Mouse (Mus musculus) erythroblast, adult 5-6 weeks (primary cell): ENCODE data around the gene Olfr487. TPM values are rescaled to one million over a fixed set of nuclear protein-coding genes. Genes with fewer than 3 reads are reported as not detected.
"Not testable (repeated sequence)": the region's sequence is repeated elsewhere in the genome, so short reads cannot be mapped to it uniquely, and the experiment has no call there.

Source experiments
- ATAC-seq: replicated peaks from 2 replicates; pipeline ENCODE4 v1.8.0; 2016; ENCODE audit warnings: moderate number of reproducible peaks, mild to moderate bottlenecking, moderate TSS enrichment, inconsistent platforms; ENCODE audit not compliant: poor library complexity, low FRiP score, severe bottlenecking
- total RNA-seq, 2 experiments: library from RNA; stranded (forward) in 1 of 2; stranded (reverse) in 1 of 2; fragments of 150-400 nt in 1 of 2; fragments of 200-764, 138-1000 nt in 1 of 2; gene quantifications; 2 replicates each; pipeline versions ENCODE4 v1.2.3 to v1.2.4; 2015 to 2017; ENCODE audit warnings: low replicate concordance in 2 of 2

Gene Olfr487
- total RNA-seq (2015; ENCODE audit: low replicate concordance) (not detected in 2 replicates), total RNA-seq (2017; ENCODE audit: low replicate concordance) (not detected in 2 replicates)

DNA sequence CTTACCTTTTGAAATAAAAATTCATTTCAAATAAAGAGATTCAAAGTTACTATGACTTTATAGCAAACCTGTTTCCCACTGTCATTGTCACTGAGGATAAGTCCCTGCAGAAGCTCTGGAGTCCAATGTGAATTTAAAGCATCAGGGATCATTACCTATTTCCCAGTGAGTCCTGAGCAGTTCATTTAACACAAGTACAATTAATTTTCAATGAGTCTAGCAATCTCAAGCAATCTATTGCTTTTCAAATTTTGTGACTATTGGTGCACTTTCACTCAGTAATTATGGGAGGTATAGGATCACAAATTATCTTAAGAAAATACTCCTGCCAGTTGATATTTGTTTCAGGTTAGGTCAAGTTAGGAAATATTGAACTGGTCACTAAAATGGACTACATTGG lies at the start of gene Olfr487:
TSS of gene Olfr487 (minus strand) at position 101 of the 400 bp plus-strand sequence.
- not testable (repeated sequence) for ATAC-seq

DNA sequence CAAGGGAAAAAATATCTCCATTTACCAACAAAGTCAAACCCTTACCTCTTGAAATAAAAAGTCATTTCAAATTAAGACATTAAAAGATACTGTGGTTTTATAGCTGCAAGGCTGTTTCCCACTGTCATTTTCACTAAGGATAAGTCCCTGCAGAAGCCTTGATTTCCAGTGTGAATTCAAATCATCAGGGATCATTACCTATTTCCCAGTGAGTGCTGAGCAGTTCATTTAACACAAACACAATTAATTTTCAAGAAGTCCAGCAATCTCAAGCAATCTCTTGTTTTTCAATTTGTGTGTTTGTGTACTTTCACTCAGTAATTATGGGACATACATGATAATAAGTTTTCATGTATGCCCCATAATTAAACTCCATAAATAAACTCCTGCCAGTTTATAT lies 43.8 kb upstream of the Olfr487 start, which contains the start of gene Olfr488:
TSS of gene Olfr488 (minus strand) at position 101 of the 400 bp plus-strand sequence.
- ATAC-seq, result no peak

DNA sequence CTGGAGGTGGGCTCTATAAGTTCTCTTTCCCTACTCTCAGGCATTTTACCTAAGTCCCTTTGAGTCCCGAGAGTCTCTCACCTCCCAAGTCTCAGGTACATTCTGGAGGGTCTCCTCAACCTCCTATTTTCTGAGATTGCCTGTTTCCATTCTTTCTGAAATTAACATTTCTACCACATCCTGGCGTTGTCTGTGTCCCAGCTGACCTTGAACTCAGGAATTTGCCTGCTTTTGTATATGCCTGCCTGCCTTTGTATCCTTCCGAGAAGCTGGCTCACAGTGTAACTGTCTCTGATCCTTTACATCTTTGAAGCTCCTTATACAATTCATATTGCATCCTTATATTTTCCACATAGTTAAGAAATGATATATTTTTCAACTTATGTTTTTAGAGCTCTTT lies 19.1 kb upstream of the Olfr487 start:
- ATAC-seq, result no peak

DNA sequence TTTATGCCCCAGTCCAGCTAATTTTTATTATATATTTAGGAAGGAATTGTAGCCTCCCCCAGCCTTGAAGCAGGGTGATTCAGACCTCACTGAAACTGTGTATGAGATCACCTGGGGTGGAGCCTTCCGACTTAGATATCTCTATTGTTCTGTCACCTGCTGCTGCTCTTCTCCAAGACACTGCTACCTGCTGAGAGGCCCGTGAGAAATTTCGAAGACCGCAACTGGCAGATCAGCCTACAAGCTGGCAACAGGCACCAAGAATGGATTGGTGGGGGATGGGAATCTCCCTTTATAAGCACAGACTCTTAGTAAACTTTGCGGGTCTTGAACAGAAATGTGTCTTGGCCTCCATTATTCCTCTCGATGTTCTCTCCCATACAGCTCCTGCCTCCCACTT lies 17.5 kb downstream of the Olfr487 start:
- no peak for ATAC-seq

DNA sequence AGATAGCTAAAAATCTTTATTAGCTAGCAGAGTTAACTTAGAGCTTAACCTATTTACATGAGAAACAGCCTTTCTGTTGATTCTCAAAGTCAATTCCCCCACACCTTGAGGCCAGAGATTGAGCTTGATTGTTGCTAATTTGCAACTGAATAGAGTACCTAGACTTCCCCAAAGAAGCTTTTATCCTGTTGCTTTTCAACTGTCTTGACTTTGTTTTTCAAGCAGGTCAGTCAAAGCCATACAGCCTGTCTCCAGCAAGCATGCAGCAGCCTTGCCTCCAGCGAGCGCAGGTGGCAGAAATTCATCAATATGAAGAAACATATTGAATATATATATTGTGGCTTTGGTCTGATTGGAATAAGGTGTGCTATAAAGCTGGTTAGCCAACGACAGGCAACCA lies 18.1 kb downstream of the Olfr487 start:
- ATAC-seq, result not testable (repeated sequence)

DNA sequence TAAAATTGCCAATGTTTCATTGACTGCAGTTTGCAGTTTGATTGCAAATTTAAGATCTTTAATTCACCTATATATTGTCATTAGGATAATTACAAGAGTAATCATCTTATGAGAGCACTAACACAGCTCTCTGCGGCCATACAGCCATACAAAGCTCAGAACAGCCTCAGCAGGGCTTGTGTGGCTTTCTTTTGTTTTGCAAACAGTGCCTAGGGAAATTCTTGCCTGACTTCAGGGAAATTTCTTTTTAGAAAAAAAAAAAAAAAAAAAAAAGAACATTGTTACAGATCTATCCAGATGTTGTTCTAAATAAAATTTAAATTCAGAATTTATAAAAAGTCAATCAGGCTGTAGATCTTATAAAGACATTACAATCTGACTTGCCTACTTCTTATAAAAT lies 21.7 kb downstream of the Olfr487 start:
- not testable (repeated sequence) for ATAC-seq

DNA sequence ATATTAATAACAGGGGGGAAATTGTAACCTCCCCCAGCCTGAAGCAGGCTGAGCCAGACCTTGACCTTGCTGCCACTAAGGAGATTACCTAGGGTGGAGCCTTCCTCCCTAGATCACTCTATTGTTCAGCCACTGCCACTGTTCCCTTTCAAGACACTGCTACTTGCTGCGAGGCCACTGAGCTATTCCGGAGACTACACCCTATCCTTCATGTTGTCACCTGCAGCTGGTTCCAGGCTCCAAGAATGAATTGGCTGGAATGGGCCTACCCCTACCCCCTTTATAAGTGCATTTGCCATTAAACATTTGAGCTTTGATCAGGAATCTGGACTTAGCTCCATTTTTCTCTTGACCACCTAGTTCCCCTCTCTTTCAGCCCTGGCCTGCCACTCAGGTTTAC lies 23.2 kb downstream of the Olfr487 start:
- ATAC-seq, result not testable (repeated sequence)

DNA sequence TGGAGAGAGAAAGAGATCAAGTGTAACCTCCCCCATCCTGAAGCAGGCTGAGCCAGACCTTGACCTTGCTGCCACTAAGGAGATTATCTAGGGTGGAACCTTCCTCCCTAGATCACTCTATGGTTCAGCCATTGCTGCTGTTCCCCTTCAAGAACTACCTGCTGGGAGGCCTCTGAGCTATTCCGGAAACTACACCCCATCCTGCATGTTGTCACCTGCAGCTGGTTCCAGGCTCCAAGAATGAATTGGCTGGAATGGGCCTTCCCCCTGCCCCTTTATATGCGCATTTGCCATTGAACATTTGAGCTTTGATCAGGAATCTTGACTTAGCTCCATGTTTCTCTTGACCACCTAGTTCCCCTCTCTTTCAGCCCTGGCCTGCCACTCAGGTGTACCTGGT lies 29.2 kb downstream of the Olfr487 start:
- not testable (repeated sequence) for ATAC-seq

DNA sequence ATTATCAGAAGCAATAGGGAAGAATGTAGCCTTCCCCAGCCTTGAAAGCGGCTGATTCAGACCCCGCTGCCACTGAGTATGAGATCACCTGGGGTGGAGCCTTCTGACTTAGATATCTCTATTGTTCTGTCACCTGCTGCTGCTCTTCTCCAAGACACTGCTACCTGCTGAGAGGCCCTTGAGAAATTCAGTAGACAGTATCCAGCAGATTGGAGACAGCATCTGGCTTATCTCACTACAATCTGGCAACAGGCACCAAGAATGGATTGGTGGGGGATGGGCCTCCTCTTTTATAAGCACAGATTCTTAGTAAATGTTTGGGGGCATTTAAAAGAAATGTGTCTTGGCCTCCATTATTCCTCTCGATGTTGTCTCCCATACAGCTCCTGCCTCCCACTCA lies 30.0 kb downstream of the Olfr487 start:
- ATAC-seq, result not testable (repeated sequence)

DNA sequence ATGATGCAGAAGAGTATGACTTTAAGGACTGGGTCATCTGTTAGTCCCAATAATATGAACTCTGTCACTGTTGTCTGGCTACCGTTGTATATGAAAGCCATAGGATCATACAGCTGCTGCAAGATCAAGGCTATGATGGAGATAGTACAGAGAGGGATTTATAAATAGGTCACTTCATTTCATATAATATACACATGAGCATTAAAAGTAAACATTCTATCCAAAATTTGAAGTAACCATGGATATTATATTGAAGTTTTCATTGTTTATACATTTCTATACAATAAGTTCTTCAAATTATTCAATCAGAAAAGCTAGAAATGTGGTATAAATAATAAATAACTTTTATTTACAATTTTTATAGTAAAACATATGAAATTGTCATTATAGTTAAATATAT lies 41.8 kb downstream of the Olfr487 start, which contains the start of gene Olfr486:
TSS of gene Olfr486 (minus strand) at position 101 of the 400 bp plus-strand sequence.
- not testable (repeated sequence) for ATAC-seq

DNA sequence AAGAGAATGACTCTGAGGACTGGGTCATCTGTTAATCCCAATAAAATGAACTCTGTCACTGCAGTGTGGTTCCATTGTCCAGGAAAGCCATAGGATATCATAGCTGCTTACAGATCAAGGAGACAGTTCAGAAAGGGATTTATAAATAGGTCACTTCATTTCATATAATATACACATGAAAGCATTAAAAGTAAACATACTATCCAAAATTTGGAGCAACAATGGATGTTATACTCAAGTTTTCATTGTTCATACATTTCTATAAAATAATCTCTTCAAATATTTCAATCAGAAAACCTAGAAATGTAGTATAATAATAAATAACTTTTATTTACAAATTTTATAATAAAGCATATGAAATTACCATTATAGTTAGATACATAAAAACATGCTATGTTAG lies 54.7 kb downstream of the Olfr487 start, which contains the start of gene Olfr485:
TSS of gene Olfr485 (minus strand) at position 101 of the 400 bp plus-strand sequence.
- no peak for ATAC-seq

Other genes with a start within 250 kb of the Olfr487 start
- gene Olfr476, start 249.8 kb downstream of the Olfr487 start, total RNA-seq (2015; ENCODE audit: low replicate concordance), result not detected in 2 replicates
- gene Olfr476, start 249.8 kb downstream of the Olfr487 start, total RNA-seq (2017; ENCODE audit: low replicate concordance), result not detected in 2 replicates
- gene Olfr477, start 227.9 kb downstream of the Olfr487 start, total RNA-seq (2015; ENCODE audit: low replicate concordance), result not detected in 2 replicates
- gene Olfr477, start 227.9 kb downstream of the Olfr487 start, total RNA-seq (2017; ENCODE audit: low replicate concordance), result not detected in 2 replicates
- not detected in 2 replicates for gene Olfr478, start 180.6 kb downstream of the Olfr487 start, total RNA-seq (2015; ENCODE audit: low replicate concordance)
- not detected in 2 replicates for gene Olfr478, start 180.6 kb downstream of the Olfr487 start, total RNA-seq (2017; ENCODE audit: low replicate concordance)
- not detected in 2 replicates for gene Olfr479, start 163.9 kb downstream of the Olfr487 start, total RNA-seq (2015; ENCODE audit: low replicate concordance)
- not detected in 2 replicates for gene Olfr479, start 163.9 kb downstream of the Olfr487 start, total RNA-seq (2017; ENCODE audit: low replicate concordance)
- gene Olfr480, start 147.3 kb downstream of the Olfr487 start, total RNA-seq (2015; ENCODE audit: low replicate concordance), result not detected in 2 replicates
- gene Olfr480, start 147.3 kb downstream of the Olfr487 start, total RNA-seq (2017; ENCODE audit: low replicate concordance), result 0.28 TPM in 1 of 2 replicates, not detected in the other
- gene Olfr481, start 134.8 kb downstream of the Olfr487 start, total RNA-seq (2015; ENCODE audit: low replicate concordance), result not detected in 2 replicates
- gene Olfr481, start 134.8 kb downstream of the Olfr487 start, total RNA-seq (2017; ENCODE audit: low replicate concordance), result not detected in 2 replicates
- not detected in 2 replicates for gene Olfr482, start 117.0 kb downstream of the Olfr487 start, total RNA-seq (2015; ENCODE audit: low replicate concordance)
- not detected in 2 replicates for gene Olfr482, start 117.0 kb downstream of the Olfr487 start, total RNA-seq (2017; ENCODE audit: low replicate concordance)
- gene Olfr483, start 113.8 kb downstream of the Olfr487 start, total RNA-seq (2015; ENCODE audit: low replicate concordance), result not detected in 2 replicates
- gene Olfr483, start 113.8 kb downstream of the Olfr487 start, total RNA-seq (2017; ENCODE audit: low replicate concordance), result not detected in 2 replicates
- gene Olfr484, start 87.2 kb downstream of the Olfr487 start, total RNA-seq (2015; ENCODE audit: low replicate concordance), result not detected in 2 replicates
- gene Olfr484, start 87.2 kb downstream of the Olfr487 start, total RNA-seq (2017; ENCODE audit: low replicate concordance), result 1.1 TPM in 1 of 2 replicates, not detected in the other
- not detected in 2 replicates for gene Olfr485, start 54.8 kb downstream of the Olfr487 start, total RNA-seq (2015; ENCODE audit: low replicate concordance)
- gene Olfr485, start 54.8 kb downstream of the Olfr487 start, total RNA-seq (2017; ENCODE audit: low replicate concordance), result not detected in 2 replicates
- not detected in 2 replicates for gene Olfr486, start 41.9 kb downstream of the Olfr487 start, total RNA-seq (2015; ENCODE audit: low replicate concordance)
- gene Olfr486, start 41.9 kb downstream of the Olfr487 start, total RNA-seq (2017; ENCODE audit: low replicate concordance), result not detected in 2 replicates
- not detected in 2 replicates for gene Olfr488, start 43.7 kb upstream of the Olfr487 start, total RNA-seq (2015; ENCODE audit: low replicate concordance)
- not detected in 2 replicates for gene Olfr488, start 43.7 kb upstream of the Olfr487 start, total RNA-seq (2017; ENCODE audit: low replicate concordance)
- not detected in 2 replicates for gene Olfr490, start 74.3 kb upstream of the Olfr487 start, total RNA-seq (2015; ENCODE audit: low replicate concordance)
- not detected in 2 replicates for gene Olfr490, start 74.3 kb upstream of the Olfr487 start, total RNA-seq (2017; ENCODE audit: low replicate concordance)
- gene Olfr491, start 98.8 kb upstream of the Olfr487 start, total RNA-seq (2015; ENCODE audit: low replicate concordance), result not detected in 2 replicates
- gene Olfr491, start 98.8 kb upstream of the Olfr487 start, total RNA-seq (2017; ENCODE audit: low replicate concordance), result not detected in 2 replicates
- not detected in 2 replicates for gene Olfr492, start 109.0 kb upstream of the Olfr487 start, total RNA-seq (2015; ENCODE audit: low replicate concordance)
- not detected in 2 replicates for gene Olfr492, start 109.0 kb upstream of the Olfr487 start, total RNA-seq (2017; ENCODE audit: low replicate concordance)
- not detected in 2 replicates for gene Olfr493, start 132.3 kb upstream of the Olfr487 start, total RNA-seq (2015; ENCODE audit: low replicate concordance)
- not detected in 2 replicates for gene Olfr493, start 132.3 kb upstream of the Olfr487 start, total RNA-seq (2017; ENCODE audit: low replicate concordance)
- gene Olfr494, start 150.7 kb upstream of the Olfr487 start, total RNA-seq (2015; ENCODE audit: low replicate concordance), result not detected in 2 replicates
- not detected in 2 replicates for gene Olfr494, start 150.7 kb upstream of the Olfr487 start, total RNA-seq (2017; ENCODE audit: low replicate concordance)
- gene Olfr495, start 178.5 kb upstream of the Olfr487 start, total RNA-seq (2015; ENCODE audit: low replicate concordance), result not detected in 2 replicates
- not detected in 2 replicates for gene Olfr495, start 178.5 kb upstream of the Olfr487 start, total RNA-seq (2017; ENCODE audit: low replicate concordance)
- gene Olfr497, start 205.8 kb upstream of the Olfr487 start, total RNA-seq (2015; ENCODE audit: low replicate concordance), result not detected in 2 replicates
- not detected in 2 replicates for gene Olfr497, start 205.8 kb upstream of the Olfr487 start, total RNA-seq (2017; ENCODE audit: low replicate concordance)